Mouse (Mus musculus): ENCODE data around the gene Ccdc121. TPM values are rescaled to one million over a fixed set of nuclear protein-coding genes. Genes with fewer than 3 reads are reported as not detected.

Gene Ccdc121
- polyA plus RNA-seq, 1 experiment from 2014 or later, result 0.09 TPM

- no peaks in the 10 kb centered on the region for H3K36me3 ChIP-seq
- H3K9ac ChIP-seq, result no peak overlapping the region
- no peak overlapping the region for H3K4me2 ChIP-seq (replicated peaks)
- WGBS, result 79% methylated on average over 2 of the region's 2 CpGs
- H3K27me3 ChIP-seq, result no peaks in the 10 kb centered on the region
- H3K27ac ChIP-seq, result no peak overlapping the region
- no peak overlapping the region for H3K4me3 ChIP-seq
- H3K4me1 ChIP-seq, result no peaks in the 10 kb centered on the region
- no peaks in the 10 kb centered on the region for H3K9me3 ChIP-seq
- no peak for ATAC-seq (ENCODE audit: insufficient number of reproducible peaks, insufficient read depth, low FRiP score, low TSS enrichment)
Observed at GRCm38 (mm10) chr1:181460283-181460682, 51.0 kb downstream of the Ccdc121 start.

Other genes with a start within 250 kb of the Ccdc121 start
- 0.54 and 0.70 TPM in 2 replicates for gene Cnih3, start 158.8 kb downstream of the Ccdc121 start, polyA plus RNA-seq (2016; fragmentation: Nextera tagmentation; extraction: Ambion mirVana)
- gene Dnah14, start 65.1 kb upstream of the Ccdc121 start, polyA plus RNA-seq (2016; fragmentation: Nextera tagmentation; extraction: Ambion mirVana), result 1.5 and 1.6 TPM in 2 replicates